Mouse (Mus musculus): ENCODE measurements around the gene Bglap2. TPM values are rescaled to one million over a fixed set of nuclear protein-coding genes. Genes with fewer than 3 reads are reported as not detected.
"Not testable (repeated sequence)": the region's sequence is repeated elsewhere in the genome, so short reads cannot be mapped to it uniquely, and the experiment has no call there.

The Bglap2 gene
- polyA plus RNA-seq, 1 experiment from 2014 or later = not detected

GRCm38 (mm10) chr3:88375750-88376626, 2.5 kb downstream of the Bglap2 start:
- not testable (repeated sequence) for H3K4me3 ChIP-seq (ENCODE audit: low read length); H3K9me3 ChIP-seq (replicated peaks; ENCODE audit: control insufficient read depth, low read length); H3K27ac ChIP-seq (ENCODE audit: low read length); H3K27me3 ChIP-seq (ENCODE audit: control insufficient read depth, insufficient read depth, low read length); H3K4me1 ChIP-seq (ENCODE audit: control insufficient read depth, insufficient read depth, low read length); H3K36me3 ChIP-seq (ENCODE audit: control insufficient read depth, insufficient read depth)
- Histone ChIP-seq H3K4me2 (ENCODE audit: low read depth, low read length) (peak overlapping the region; percentile 48), H3K9ac (ENCODE audit: low read length) (0 out of 2 replicates have a peak overlapping the region, but pooled peaks have one; percentile 43)
- peak; percentile 84 for ATAC-seq (replicated peaks; ENCODE audit: extremely low read depth, insufficient read depth, low FRiP score)
- 13% methylated on average over 17 of the region's 19 CpGs for WGBS

- not testable (repeated sequence) for ATAC-seq (replicated peaks; ENCODE audit: extremely low read depth, insufficient read depth, low FRiP score); H3K27me3 ChIP-seq (ENCODE audit: control insufficient read depth, insufficient read depth, low read length); H3K36me3 ChIP-seq (ENCODE audit: control insufficient read depth, insufficient read depth); H3K9me3 ChIP-seq (replicated peaks; ENCODE audit: control insufficient read depth, low read length); H3K4me2 ChIP-seq (ENCODE audit: low read depth, low read length); H3K9ac ChIP-seq (ENCODE audit: low read length); H3K27ac ChIP-seq (ENCODE audit: low read length); H3K4me1 ChIP-seq (ENCODE audit: control insufficient read depth, insufficient read depth, low read length); H3K4me3 ChIP-seq (ENCODE audit: low read length)
- WGBS = 87% methylated on average over 9 of the region's 9 CpGs
Measured at GRCm38 (mm10) chr3:88372643-88373042, 5.9 kb downstream of the Bglap2 start, which contains the start of gene Bglap3. Gene Bglap3, minus strand, starts transcription at chr3:88372743.

- WGBS = 62% methylated on average over 7 of the region's 7 CpGs
- not testable (repeated sequence) for H3K9ac ChIP-seq (ENCODE audit: low read length); ATAC-seq (replicated peaks; ENCODE audit: extremely low read depth, insufficient read depth, low FRiP score); H3K27ac ChIP-seq (ENCODE audit: low read length); H3K4me3 ChIP-seq (ENCODE audit: low read length); H3K4me2 ChIP-seq (ENCODE audit: low read depth, low read length); H3K9me3 ChIP-seq (replicated peaks; ENCODE audit: control insufficient read depth, low read length); H3K36me3 ChIP-seq (ENCODE audit: control insufficient read depth, insufficient read depth)
- H3K4me1 ChIP-seq (ENCODE audit: control insufficient read depth, insufficient read depth, low read length) = peaks cover 14% of the 10 kb centered on the region
- H3K27me3 ChIP-seq (ENCODE audit: control insufficient read depth, insufficient read depth, low read length) = peaks cover 13% of the 10 kb centered on the region
Measured at GRCm38 (mm10) chr3:88368511-88368910, 10.0 kb downstream of the Bglap2 start.

- Histone ChIP-seq H3K27me3 (ENCODE audit: control insufficient read depth, insufficient read depth, low read length) (peaks cover 13% of the 10 kb centered on the region), H3K4me1 (ENCODE audit: control insufficient read depth, insufficient read depth, low read length) (peaks cover 18% of the 10 kb centered on the region)
- WGBS = 55% methylated on average over 3 of the region's 7 CpGs
- not testable (repeated sequence) for H3K9ac ChIP-seq (ENCODE audit: low read length); H3K4me3 ChIP-seq (ENCODE audit: low read length); ATAC-seq (replicated peaks; ENCODE audit: extremely low read depth, insufficient read depth, low FRiP score); H3K9me3 ChIP-seq (replicated peaks; ENCODE audit: control insufficient read depth, low read length); H3K27ac ChIP-seq (ENCODE audit: low read length); H3K36me3 ChIP-seq (ENCODE audit: control insufficient read depth, insufficient read depth); H3K4me2 ChIP-seq (ENCODE audit: low read depth, low read length)
Measured at GRCm38 (mm10) chr3:88367517-88367916, 11.0 kb downstream of the Bglap2 start.

GRCm38 (mm10) chr3:88366830-88367428, 11.6 kb downstream of the Bglap2 start:
- H3K9ac ChIP-seq (ENCODE audit: low read length); H3K27ac ChIP-seq (ENCODE audit: low read length); H3K9me3 ChIP-seq (replicated peaks; ENCODE audit: control insufficient read depth, low read length); H3K36me3 ChIP-seq (ENCODE audit: control insufficient read depth, insufficient read depth): not testable (repeated sequence)
- WGBS = 3% methylated on average over 17 of the region's 22 CpGs
- peaks cover 13% of the 10 kb centered on the region for H3K27me3 ChIP-seq (ENCODE audit: control insufficient read depth, insufficient read depth, low read length)
- H3K4me2 ChIP-seq (ENCODE audit: low read depth, low read length) = peak overlapping the region; percentile 48
- peak; percentile 50; the same call in 1 of the 2 replicates for ATAC-seq (replicated peaks; ENCODE audit: extremely low read depth, insufficient read depth, low FRiP score)
- 0 out of 2 replicates have a peak overlapping the region, but pooled peaks have one; percentile 23 for H3K4me3 ChIP-seq (ENCODE audit: low read length)
- H3K4me1 ChIP-seq (ENCODE audit: control insufficient read depth, insufficient read depth, low read length) = peaks cover 18% of the 10 kb centered on the region

- Histone ChIP-seq H3K9ac (ENCODE audit: low read length) (no peak overlapping the region), H3K4me2 (ENCODE audit: low read depth, low read length) (no peak overlapping the region), H3K27ac (ENCODE audit: low read length) (no peak overlapping the region), H3K4me1 (ENCODE audit: control insufficient read depth, insufficient read depth, low read length) (peaks cover 18% of the 10 kb centered on the region), H3K27me3 (ENCODE audit: control insufficient read depth, insufficient read depth, low read length) (peaks cover 13% of the 10 kb centered on the region), H3K36me3 (ENCODE audit: control insufficient read depth, insufficient read depth) (peaks cover 11% of the 10 kb centered on the region), H3K4me3 (ENCODE audit: low read length) (no peak overlapping the region), H3K9me3 (replicated peaks; ENCODE audit: control insufficient read depth, low read length) (peaks cover 6% of the 10 kb centered on the region; the same call in 1 of the 2 replicates)
- no peak for ATAC-seq (replicated peaks; ENCODE audit: extremely low read depth, insufficient read depth, low FRiP score)
- 36% methylated on average over 34 of the region's 34 CpGs for WGBS
Measured at GRCm38 (mm10) chr3:88365705-88366361, 12.7 kb downstream of the Bglap2 start.

GRCm38 (mm10) chr3:88364337-88364736, 14.2 kb downstream of the Bglap2 start, which contains the start of gene Paqr6:
Gene Paqr6, plus strand, starts transcription at chr3:88364584.
- 5% methylated on average over 16 of the region's 16 CpGs for WGBS
- peaks cover 22% of the 10 kb centered on the region for H3K36me3 ChIP-seq (ENCODE audit: control insufficient read depth, insufficient read depth)
- peaks cover 13% of the 10 kb centered on the region for H3K27me3 ChIP-seq (ENCODE audit: control insufficient read depth, insufficient read depth, low read length)
- peaks cover 19% of the 10 kb centered on the region for H3K4me1 ChIP-seq (ENCODE audit: control insufficient read depth, insufficient read depth, low read length)
- no peaks in the 10 kb centered on the region for H3K9me3 ChIP-seq (replicated peaks; ENCODE audit: control insufficient read depth, low read length)
- peak within 1 kb of the TSS; percentile 28 for H3K4me3 ChIP-seq (ENCODE audit: low read length)
- ATAC-seq (replicated peaks; ENCODE audit: extremely low read depth, insufficient read depth, low FRiP score) = peak; percentile 38; the same call in 1 of the 2 replicates
- H3K27ac ChIP-seq (ENCODE audit: low read length) = no peak within 1 kb of the TSS
- H3K9ac ChIP-seq (ENCODE audit: low read length) = peak within 1 kb of the TSS; percentile 55
- peak within 1 kb of the TSS; percentile 58 for H3K4me2 ChIP-seq (ENCODE audit: low read depth, low read length)

DNA sequence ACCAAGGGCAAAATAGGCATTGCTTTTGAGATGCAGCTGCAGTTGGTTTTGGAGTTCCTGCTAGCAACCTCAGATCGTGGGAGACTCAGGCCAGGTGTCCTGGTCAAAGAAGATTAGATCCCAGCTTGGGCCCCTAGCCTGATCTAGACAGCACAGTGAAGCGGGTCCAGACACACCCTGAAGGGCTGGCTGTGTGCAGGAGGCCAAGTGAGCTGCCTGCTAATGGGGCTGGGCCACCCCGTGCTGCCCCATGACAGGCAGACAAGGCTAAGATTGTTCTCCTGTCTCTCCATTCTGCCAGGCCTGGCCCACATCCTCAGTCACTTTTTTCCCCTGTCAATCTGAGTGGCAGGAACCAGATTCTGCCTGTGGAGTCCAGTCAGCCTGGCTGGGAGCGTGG, 14.8 kb downstream of the Bglap2 start:
- Histone ChIP-seq H3K9ac (ENCODE audit: low read length) (no peak overlapping the region), H3K4me3 (ENCODE audit: low read length) (no peak overlapping the region), H3K27ac (ENCODE audit: low read length) (no peak overlapping the region), H3K4me1 (ENCODE audit: control insufficient read depth, insufficient read depth, low read length) (peaks cover 21% of the 10 kb centered on the region), H3K27me3 (ENCODE audit: control insufficient read depth, insufficient read depth, low read length) (peaks cover 13% of the 10 kb centered on the region), H3K4me2 (ENCODE audit: low read depth, low read length) (no peak overlapping the region), H3K36me3 (ENCODE audit: control insufficient read depth, insufficient read depth) (peaks cover 28% of the 10 kb centered on the region), H3K9me3 (replicated peaks; ENCODE audit: control insufficient read depth, low read length) (no peaks in the 10 kb centered on the region)
- peak; percentile 20; the same call in 1 of the 2 replicates for ATAC-seq (replicated peaks; ENCODE audit: extremely low read depth, insufficient read depth, low FRiP score)
- WGBS = 47% methylated on average over 4 of the region's 4 CpGs
